Mouse (Mus musculus) heart, postnatal 14 days (tissue): ENCODE measurements around the gene Scgb2b7. TPM values are rescaled to one million over a fixed set of nuclear protein-coding genes. Genes with fewer than 3 reads are reported as not detected.
"Not testable (repeated sequence)": the region's sequence is repeated elsewhere in the genome, so short reads cannot be mapped to it uniquely, and the experiment has no call there.

Experiments used
- DNase-seq, 2 experiments: peaks; one replicate each; pipeline ENCODE4 v3.0.0; 2021 to 2022
- intact Hi-C: fragments of 180-260 bp; cut with DNase I; formaldehyde crosslinking; loops from one replicate; pipeline ENCODE4 v1.15.1; 2025
- long read RNA-seq, 2 experiments: library from polyadenylated mRNA; stranded (forward); transcript quantifications; one replicate each; pipeline ENCODE4 v2.0.0; 2021
- total RNA-seq, 2 experiments: library from RNA; stranded (reverse); gene quantifications; 2 replicates each; pipeline ENCODE4 v1.2.3; 2021

Scgb2b7 gene
- not detected for total RNA-seq
- long read RNA-seq, experiment 1 = 0 reads
- long read RNA-seq, experiment 2 = 0 reads

GRCm38 (mm10) chr7:31705657-31706056, at the start of gene Scgb2b7:
Gene Scgb2b7, minus strand, starts transcription at chr7:31705757.
- DNase-seq, intact Hi-C loops: not testable (repeated sequence)

GRCm38 (mm10) chr7:31712365-31712764, 6.8 kb upstream of the Scgb2b7 start, which contains the start of gene Scgb1b7:
Gene Scgb1b7, plus strand, starts transcription at chr7:31712665.
- intact Hi-C loops, DNase-seq: not testable (repeated sequence)

Other genes with a start within 250 kb of the Scgb2b7 start
- not detected for gene Scgb1b7, start 6.9 kb upstream of the Scgb2b7 start, total RNA-seq